Comparison of ENCODE assay signal across 16 mouse cellular contexts in genomic region chr9:31304358-31304757, GRCm38 (mm10). TPM values are rescaled to one million over a fixed set of nuclear protein-coding genes. Genes with fewer than 3 reads are reported as not detected.
DNase-seq lines count a peak whose midpoint lies in the region; ATAC-seq lines count a peak whose summit lies in the region.
"Had no signal": no experiment of that assay in that cellular context is flagged by ENCODE, and none has a peak within 500 bp of the region (broad histone marks: within the 10 kb centered on the region; RNA-seq: fewer than 3 reads in every experiment).

No protein-coding gene starts in this region.

- peak; percentile 61 for ATAC-seq in granulocyte monocyte progenitor cell, adult 5-6 weeks (replicated peaks; ENCODE audit: poor library complexity, severe bottlenecking)
- peak; percentile 43 for ATAC-seq in megakaryocyte progenitor cell, adult 5-6 weeks (replicated peaks; ENCODE audit: poor library complexity)
- ATAC-seq: forebrain, embryonic 14.5 days; forebrain, embryonic 16.5 days had no signal

- DNase-seq in 416B (ENCODE audit: low read depth) (peak; percentile 87), liver (no peak)
- no peak for DNase-seq in thymus, adult 18-20 months
- DNase-seq: adrenal gland, adult 2 months; adrenal gland, postnatal 10 days; adrenal gland, postnatal 25 days; cerebellum, adult 11 months; cerebellum, adult 2 months; cerebellum, adult 9-10 months; cerebellum, postnatal 10 days; cerebellum, postnatal 25 days; embryo, embryonic 11 days had no signal

RNA-seq across cellular contexts. Expression of gene Prdm10, which starts 24.0 kb away (rescaled TPM):
- 12.4 and 14.1 TPM in 2 replicates for total RNA-seq in granulocyte monocyte progenitor cell, adult 5-6 weeks (2014; fragmentation: Nextera tagmentation)
- 6.4 and 7.3 TPM in 2 replicates for total RNA-seq in granulocyte monocyte progenitor cell, adult 5-6 weeks (2017)
- 8.9 and 11.7 TPM in 2 replicates for total RNA-seq in megakaryocyte progenitor cell, adult 5-6 weeks (2015)
- total RNA-seq in megakaryocyte progenitor cell, adult 5-6 weeks (2017) = 9.2 and 10.6 TPM in 2 replicates
